Mouse (Mus musculus): ENCODE measurements at regions not wholly inside any gene's neighbourhood (a gene's known extent, or its start where the extent isn't known, plus 50 kb on each side); places are given as distances from the start of the nearest gene placed in this dataset.

DNA sequence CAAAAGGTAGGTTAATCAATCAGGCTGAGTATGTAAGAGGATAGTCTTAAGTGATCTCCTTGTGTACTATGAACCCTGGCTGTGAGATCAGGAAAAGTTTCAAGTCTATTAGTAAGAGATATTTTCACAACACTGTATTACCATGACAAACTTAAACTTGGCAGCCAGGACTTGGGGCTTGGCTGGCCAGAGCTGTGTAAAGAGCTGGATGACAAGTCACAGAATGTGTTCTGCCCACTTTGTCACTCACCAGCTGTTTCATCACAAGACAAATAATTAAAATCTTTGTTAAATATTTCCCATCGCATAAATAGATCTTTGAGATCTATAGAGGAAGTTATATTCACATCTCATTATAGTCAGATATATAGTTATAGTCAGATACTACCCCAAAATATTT lies 443.7 kb downstream of the Nebl start:
- TF ChIP-seq CTCF (IDR thresholded peaks at IDR 0.05; ENCODE audit: borderline replicate concordance, insufficient read depth, low read depth, low read length) = no peak
- TF ChIP-seq POLR2A (IDR thresholded peaks at IDR 0.05; ENCODE audit: borderline replicate concordance, insufficient read depth, low read length) = no peak

All from cerebellum, adult 2 months (tissue).